Mouse (Mus musculus): Measurements from ENCODE around the gene Ttc16. TPM values are rescaled to one million over a fixed set of nuclear protein-coding genes. Genes with fewer than 3 reads are reported as not detected.

Gene Ttc16
- total RNA-seq, 2 experiments from 2014 or later = 0.94 to 1.2 TPM

DNA sequence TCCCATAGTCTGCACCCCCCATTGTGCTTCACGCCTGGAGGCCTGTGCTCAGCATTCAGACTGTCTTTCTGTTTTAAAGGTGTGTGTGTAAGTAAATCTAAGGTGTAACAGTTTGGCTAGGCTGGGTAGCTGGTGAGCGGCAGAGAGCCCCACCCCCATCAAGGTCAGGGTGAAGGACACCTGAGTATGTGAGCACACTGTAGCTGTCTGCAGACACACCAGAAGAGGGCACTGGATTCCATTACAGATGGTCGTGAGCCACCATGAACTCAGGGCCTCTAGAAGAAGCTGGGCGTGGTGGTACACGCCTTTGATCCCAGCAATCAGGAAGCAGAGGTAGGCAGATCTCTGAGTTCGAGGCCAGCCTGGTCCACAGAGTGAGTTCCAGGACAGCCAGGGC is 6.3 kb upstream of the Ttc16 start:
- DNase-seq (ENCODE audit: low spot score in 2 of 2) = no peak

DNA sequence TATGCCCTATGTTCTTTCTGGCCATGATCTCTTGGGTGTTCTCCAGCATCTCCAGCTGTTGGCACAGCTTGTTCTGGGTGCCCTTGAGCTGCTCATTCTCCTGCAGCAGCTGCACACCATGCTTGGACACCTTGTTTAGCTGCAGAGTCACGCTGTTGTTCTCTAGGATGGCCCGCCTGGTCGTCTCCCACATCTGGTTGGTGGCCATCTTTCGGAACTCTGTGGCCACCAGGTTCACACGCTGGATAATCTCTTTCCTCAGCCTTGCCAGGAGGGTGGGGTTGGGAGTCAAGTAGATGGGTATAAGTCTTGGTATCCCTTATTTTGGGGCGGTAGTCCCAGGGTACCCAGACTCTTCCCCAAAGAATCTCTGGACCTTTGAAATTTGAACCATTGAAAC is 4.3 kb upstream of the Ttc16 start:
- no peak for DNase-seq (ENCODE audit: low spot score in 2 of 2)

DNA sequence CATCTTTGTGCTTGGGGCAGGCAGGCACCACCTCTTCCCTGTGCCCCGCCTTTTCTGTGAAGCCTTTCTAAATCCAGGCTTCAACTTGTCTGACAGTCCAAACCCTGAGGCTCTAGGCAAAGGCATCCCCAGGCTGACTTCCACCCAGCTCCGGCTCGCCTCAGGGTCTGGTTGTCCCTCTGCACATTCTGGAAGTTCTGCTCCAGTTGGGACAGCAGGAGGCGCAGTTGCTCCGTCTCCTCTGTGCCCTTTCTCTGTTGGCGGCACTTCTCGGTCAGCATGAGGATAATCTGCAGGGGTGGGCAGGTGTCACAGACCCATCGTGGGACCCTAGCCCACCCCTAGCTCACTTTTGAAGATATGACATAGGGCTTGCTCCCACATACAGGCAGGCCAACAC is 3.7 kb upstream of the Ttc16 start:
- DNase-seq (ENCODE audit: low spot score in 2 of 2) = peak; percentile 37 to 67

DNA sequence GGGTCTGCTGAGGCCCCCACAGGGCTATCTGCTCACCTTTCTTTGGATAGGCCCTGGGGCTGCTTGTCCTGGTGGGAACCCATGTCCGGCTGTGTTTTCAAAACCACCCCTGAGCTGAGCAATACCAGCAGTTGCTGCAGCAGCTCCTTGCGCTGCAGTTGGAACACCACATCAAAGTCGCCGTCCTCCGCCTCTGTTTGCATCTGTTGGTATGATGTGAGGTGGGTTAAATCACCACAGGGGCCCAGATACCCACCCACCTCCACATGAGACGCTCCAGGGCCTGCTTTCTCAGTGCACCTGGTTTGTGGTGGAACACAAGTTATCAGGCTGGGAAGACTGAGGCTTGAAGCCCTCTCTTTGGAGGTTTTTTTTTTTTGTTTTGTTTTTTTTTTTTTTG is 2.6 kb upstream of the Ttc16 start:
- DNase-seq (ENCODE audit: low spot score in 2 of 2) = no peak

DNA sequence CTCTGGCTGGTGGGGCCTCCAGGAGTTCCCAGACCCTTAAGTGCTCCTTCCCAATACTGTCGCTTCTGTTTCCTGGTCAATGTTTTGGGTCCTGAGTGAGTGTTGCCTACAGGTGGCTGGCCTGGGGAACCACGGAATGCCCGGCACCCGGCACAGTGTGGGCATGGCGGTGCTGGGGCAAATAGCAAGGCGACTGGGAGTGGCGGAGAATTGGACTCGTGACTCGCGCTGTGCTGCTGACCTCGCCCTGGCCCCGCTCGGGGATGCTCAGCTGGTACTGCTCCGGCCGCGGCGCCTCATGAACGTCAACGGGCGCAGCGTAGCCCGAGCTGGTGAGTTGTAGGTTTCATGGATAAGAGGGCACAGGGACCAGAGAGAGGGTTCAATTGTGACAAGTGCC is 759 bp upstream of the Ttc16 start:
- DNase-seq (ENCODE audit: low spot score in 2 of 2) = no peak

DNA sequence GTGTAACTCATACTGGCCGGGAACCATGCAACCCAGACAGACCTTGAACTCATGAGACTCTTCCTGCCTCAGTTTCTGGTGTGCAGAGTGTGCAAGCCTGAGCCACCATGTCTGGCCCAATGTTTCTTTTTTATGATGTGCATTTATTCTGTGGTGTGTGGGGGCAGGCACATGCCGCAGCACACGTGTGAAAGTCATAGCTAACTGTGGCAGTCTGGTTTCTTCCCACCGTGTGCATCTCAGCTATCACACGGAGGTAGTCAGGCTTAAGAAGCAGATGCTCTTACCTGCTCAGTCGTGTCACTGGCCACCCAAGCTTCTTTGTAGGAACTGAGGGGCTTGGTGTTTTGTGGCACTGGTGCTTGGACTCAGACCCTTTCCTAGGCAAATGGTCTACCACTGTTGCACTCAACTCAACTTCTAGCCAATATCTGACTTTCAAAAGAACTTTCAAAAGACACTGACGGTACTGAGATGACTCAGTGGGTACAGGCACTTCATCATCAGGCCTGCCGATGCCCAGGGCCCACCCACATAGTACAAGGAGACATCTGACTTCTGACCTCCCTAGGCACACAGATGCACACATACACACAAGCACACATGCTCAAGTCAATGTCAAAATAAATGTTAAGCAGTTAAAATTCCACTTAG is 2.7 kb downstream of the Ttc16 start:
- DNase-seq (ENCODE audit: low spot score in 2 of 2) = no peak

DNA sequence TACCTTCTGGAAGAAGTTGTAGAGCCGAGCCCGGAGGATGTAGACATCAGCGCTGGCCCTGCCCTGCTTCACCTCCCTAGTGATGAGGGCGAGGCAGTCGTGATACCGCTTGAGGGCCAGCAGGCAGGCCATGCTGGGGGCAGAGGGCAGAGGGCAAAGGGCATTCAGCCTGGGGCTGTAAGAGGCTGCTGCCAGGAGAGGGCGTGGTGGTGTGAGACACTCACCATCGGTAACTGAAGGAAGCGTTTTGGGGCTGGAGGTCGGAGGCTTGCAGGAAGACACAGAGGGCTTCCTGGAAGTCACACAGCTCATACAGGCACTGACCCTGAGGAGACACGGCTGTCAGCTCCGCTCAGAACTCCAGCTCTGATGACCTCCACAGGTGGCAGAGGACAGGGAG is 3.5 kb downstream of the Ttc16 start:
- DNase-seq (ENCODE audit: low spot score in 2 of 2) = no peak

DNA sequence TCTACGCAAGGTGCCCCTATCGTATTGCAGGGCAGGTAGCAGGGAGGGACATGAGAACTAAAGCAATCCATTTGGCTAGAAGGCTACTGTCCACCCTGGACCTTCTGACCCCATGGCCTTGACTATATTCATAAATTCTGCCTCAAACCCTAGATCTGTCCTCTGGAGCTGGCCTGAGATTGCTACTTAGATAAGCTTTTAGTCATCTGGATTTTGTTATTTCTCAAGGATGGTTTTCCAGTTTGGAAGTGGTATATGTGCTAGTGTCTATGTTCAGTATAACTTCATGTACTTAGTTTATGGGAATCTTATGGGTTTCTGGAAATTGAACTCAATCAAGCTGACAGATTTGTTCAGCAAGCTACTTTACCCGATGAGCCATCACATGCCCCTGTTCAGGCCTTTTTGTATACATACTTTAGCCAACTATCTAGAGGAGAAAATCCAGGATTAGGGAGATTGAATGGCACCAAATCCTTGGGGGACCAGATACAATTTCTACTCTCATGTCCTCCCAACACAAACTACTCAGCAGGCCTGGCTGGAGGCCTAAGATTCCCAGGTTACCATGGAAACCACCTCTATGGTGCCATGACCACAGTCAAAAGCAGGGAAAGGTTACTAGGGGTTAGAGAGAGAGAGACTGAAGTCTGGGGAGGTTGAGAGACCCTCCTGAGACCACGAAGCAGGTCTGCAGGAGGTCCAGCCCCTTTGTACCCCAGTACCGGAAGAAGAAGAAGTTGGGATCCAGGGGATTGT is 5.9 kb downstream of the Ttc16 start:
- no peak for DNase-seq (ENCODE audit: low spot score in 2 of 2)

DNA sequence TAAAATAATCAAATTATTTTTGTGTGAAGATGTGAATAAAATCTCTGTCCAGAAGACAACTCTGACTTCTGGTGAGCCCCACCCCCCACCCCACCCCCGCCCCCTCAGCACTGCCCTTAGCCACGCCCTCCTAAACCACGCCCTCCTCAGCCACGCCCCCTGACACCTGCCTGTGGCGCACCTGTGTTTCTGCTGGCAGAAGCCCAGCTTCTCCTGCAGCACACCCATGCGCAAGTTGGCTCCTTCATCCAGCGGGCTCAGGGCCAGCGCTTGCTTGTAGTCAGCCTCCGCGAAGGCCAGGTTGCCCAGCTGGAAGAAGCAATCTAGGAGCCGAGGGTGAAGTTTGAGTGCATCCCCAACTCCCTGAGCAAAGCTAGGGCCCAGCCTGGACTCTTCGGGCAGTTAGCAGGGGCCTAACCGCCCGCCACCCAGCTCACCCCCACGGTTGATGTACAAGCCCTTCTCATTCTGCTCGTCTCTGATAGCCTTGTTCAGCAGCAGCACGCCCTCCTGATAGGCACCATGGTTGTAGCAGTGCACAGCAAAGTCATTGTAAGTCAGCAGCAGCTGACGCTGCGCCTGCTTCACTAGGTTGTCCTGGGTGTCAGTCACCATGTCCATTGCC is 6.7 kb downstream of the Ttc16 start:
- no peak for DNase-seq (ENCODE audit: low spot score in 2 of 2)

DNA sequence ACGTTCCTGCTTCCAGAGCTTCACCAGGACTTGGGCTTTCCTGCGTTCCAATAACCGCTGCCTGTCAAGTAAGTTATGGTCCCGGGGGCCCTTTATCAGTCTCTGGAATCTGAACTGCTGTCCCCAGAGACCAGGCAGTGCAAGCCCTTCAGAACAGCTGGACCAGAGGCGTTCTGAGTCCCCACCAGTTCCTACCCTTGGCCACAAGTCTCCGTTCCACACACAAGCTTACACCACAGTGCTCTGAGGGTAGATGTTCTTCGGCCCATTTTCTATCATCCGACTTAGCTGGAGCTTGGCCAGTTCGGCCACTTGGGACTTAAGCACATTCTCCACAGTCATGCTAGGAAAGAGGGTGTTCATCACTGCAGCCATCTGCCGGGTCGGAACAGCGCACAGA is 8.2 kb downstream of the Ttc16 start:
- no peak for DNase-seq (ENCODE audit: low spot score in 2 of 2)

DNA sequence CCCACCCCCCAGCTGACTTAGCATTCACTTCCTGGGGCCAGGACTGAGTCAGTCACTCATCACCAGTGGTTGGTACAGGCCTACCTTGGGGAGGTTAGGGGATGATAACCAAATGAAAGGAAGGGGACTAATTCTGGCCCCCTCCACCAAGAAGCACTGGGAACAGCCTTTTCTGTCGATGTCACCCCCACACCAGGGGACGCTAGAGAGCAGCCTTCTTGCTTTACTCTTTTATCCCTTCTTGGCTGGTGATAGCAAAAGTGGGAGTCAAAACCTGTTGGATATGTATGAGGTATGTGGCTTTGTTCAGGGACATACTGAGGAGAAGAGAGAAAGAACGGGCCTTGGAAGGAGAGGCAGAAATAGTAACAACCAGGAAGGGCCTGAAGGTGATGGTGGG is 12.1 kb downstream of the Ttc16 start:
- DNase-seq (ENCODE audit: low spot score in 2 of 2) = no peak

DNA sequence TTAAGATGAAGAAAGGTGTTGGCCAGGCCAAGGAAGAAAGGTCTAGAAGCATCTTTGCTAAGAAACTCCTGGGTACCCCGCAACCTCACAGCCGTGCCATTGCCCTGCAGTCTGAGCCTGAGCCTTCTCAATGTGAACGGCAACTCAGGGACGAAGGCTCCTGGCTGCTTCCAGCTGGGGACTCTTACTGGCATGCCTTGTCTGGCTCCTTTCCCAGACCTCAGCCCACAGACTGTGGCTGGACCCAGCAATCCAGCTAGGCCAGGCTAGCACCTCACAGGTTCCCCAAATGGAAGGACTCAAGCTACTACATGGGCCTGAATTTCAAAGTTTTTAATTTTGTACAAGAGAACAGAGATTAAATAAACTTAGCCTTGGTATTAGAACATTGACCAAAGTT is 13.6 kb downstream of the Ttc16 start:
- DNase-seq (ENCODE audit: low spot score in 2 of 2) = no peak

DNA sequence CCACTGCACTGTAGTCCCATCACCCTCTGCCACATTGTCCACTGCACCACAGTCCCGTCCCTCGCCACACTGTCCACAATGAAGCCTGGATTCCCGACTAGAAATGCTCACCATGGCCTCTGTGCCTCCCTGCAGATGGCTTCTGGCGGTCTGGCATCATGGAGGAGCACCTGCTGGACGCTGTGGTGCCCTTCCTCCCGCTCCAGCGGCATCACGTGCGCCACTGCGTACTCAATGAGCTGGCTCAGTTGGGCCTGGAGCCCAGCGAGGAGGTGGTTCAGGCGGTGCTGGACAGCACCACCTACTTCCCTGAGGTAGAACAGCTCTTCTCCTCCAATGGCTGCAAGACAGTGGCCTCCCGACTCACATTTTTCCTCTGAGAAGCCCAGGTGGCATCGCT is 14.1 kb downstream of the Ttc16 start:
- DNase-seq (ENCODE audit: low spot score in 2 of 2) = no peak

DNA sequence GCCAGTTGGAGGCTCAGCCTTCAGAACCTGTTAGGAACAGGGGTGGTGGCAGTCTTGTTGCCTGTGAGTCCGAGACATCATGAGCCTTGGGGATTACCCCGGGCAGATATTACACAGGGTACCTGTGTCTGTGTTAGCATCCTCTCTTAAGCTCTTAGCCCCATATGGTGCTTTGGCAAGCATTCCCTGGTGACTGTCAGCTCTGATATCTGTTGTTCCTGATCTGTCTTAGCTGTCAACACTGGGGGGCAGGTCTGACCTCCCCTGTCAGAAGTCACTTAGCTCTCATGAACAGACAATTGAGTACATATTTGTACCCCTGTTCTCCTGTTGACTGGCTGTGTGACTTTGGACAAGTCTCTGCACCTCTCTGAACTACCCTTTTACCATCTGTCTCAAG is 16.4 kb downstream of the Ttc16 start:
- DNase-seq (ENCODE audit: low spot score in 2 of 2) = peak in 1 of 2 experiments; percentile 28

DNA sequence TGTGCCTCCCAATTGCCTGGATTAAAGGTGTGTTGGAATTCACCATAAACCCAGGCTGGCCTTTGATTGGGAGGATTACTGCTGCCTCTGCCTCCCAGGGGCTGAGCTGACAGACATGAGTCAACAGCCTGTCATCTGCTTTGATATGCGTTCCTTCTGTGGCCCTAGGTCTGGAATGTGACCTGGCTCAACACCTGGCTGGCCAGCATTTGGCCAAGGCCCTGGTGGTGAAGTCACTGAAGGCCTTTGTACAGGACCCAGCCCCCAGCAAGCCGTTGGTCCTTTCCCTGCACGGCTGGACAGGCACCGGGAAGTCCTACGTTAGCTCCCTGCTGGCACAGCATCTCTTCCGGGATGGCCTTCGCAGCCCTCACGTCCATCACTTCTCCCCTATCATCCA is 16.9 kb downstream of the Ttc16 start:
- DNase-seq (ENCODE audit: low spot score in 2 of 2) = no peak

DNA sequence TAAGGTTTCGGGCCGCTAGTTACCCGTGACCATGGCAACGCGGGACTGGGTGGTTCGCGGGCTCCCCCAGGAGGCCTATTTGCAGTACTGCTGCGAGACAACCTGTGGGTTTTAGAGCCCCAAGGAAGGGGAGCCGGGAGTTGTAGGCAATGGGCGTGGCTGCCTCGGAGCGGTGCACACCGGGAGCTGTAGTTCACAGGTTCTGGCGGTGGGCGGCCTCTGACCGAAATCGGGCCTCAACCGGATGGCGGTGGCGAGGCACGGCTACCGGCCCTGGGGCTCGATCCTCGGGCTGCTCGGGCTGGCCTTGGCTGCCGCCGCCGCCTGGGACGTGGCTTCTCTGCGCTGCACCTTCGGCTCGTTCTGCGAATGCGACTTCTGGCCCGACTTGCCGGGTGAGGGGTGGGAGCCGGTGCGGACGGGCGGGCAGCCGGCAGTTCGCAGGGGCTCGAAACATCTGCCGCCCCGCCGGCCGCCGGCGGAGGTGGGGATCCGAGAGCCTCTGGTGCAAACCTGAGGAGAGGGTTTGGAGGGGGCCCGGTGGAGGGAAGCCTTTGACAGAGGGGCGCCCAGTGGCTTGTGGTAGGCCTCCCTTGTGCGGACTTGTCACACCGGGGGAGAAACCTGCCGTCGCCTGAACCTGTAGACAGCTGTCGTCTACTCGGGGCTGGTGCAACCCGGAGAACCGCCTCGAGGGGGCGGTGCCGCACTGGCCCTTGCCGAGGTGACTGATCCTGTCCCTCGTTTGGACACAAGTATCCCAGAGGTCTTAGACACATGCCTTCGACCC is 18.2 kb downstream of the Ttc16 start, which contains the start of gene Tor2a:
Gene Tor2a, plus strand, starts transcription at position 179 of the 790 bp plus-strand sequence.
- peak; percentile 96 to 98 for DNase-seq (ENCODE audit: low spot score in 2 of 2)

DNA sequence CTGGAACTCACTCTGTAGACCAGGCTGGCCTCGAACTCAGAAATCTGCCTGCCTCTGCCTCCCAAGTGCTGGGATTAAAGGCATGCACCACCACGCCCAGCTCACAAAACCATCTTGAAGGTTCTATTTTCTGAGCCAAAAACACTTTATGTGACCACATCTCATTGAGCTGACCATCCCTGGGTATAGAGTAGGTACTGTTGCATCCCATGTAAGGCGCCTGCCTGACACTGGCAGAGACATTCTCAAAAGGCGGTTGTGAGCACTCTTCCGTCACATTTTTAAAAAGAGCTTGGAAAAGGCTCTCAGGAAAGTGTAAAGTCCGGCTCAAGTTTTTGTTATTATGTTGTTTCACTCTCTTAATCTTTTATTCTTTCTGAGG is 18.8 kb downstream of the Ttc16 start:
- DNase-seq (ENCODE audit: low spot score in 2 of 2) = no peak

DNA sequence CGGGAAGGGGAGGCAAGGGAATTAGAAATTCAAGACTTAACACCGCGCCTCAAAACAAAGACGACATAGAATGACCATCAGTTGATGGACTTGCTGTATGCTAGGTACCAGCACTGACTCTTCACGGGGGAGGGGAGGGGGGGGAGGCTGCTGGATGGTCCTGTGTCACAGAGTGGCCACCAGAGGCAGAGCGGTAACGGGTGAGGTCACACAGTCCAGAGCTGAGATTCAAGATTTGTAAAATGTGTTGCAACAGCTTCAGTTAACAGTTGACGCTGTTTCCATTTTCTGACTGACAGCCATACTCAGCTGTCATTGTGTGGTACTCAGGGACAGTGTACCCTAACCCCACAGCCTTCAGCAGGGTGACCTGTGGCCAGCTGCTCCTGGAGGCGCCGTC is 23.3 kb downstream of the Ttc16 start:
- DNase-seq (ENCODE audit: low spot score in 2 of 2) = no peak

DNA sequence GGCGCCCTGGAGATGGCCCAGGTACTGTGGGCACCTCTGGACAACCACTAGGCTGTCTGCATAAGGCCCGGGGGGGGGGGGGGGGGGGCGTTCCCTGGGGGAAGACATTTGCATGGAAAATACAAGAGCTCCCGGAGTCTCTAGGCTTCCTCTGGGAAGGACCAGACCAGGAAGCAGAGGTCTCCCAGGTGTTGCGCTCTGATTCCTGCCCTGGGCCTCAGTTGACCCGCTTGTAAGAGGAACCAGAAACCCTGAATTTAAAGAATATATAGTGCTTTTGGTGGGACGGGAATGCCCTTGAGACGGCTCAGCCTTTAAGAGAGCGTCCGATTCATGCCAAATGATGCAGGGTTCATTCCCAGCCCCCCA is 23.8 kb downstream of the Ttc16 start:
- no peak for DNase-seq (ENCODE audit: low spot score in 2 of 2)

DNA sequence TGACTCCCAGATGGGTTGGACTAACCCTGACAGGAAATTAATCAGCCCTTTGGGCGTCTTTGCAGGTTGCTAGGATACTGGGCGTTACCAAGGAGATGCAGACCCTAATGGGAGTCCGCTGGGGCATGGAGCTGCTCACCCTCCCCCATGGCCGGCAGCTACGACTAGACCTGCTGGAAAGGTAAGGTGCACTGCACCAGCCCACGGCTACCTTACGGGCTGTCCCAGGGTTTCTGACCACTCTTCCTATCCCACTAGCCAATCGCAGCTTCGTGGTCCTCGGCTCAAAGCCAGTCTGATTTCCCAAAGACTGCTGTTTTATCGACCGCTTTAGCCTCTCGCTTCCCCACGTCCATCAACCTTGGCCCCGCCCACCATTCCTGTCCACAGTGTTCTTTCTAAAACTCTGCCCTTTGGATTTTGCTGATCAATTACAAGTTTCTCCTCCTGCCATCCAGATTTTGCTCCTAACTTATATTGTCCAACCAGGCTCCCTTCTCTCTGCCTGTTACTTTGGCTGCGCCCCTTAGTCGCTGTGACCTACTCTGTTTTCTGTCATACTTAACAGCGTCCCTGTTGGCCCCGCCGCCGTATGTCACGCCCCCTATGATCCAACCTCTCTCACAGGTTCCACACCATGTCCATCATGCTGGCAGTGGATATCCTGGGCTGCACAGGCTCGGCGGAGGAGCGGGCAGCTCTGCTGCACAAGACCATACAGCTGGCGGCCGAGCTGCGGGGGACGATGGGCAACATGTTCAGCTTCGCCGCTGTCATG is 24.4 kb downstream of the Ttc16 start:
- no peak for DNase-seq (ENCODE audit: low spot score in 2 of 2)

DNA sequence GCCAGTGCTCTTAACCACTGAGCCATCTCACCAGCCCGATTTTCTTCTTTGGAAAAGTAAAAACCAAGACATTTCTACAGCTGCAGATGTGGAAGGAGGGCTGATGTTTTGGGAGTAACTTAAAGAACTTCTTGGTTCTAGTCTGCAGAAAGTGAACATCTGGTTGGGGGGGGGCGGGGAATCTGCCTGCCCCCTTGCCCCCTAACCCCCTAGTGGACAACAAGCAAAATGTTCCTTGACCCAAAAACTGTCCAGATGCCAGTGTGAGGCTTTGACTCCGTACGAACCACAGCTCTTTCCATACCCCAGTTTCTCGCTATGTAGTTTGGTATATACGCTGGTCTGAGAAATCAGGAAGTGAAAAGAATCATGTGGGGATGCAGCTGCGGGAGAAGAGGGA is 25.2 kb downstream of the Ttc16 start:
- DNase-seq (ENCODE audit: low spot score in 2 of 2) = no peak
